Mouse (Mus musculus) adrenal gland, postnatal 10 days (tissue): ENCODE data around the gene Arhgap27. TPM values are rescaled to one million over a fixed set of nuclear protein-coding genes. Genes with fewer than 3 reads are reported as not detected.

Experiments
- DNase-seq: peaks from one replicate; pipeline ENCODE4 v3.0.0; 2021; ENCODE audit warnings: mixed read lengths
- total RNA-seq, 2 experiments: library from RNA; stranded (reverse); gene quantifications; 2 replicates each; pipeline ENCODE4 v1.2.3; 2021

Arhgap27 gene
- total RNA-seq, 2 experiments from 2014 or later, result 23.1 to 24.5 TPM

GRCm38 (mm10) chr11:103381505-103381904 lies 18.0 kb upstream of the Arhgap27 start:
- no peak for DNase-seq

GRCm38 (mm10) chr11:103380460-103380859 lies 17.0 kb upstream of the Arhgap27 start:
- DNase-seq, result no peak

GRCm38 (mm10) chr11:103378341-103378740 lies 14.8 kb upstream of the Arhgap27 start:
- DNase-seq, result no peak

- no peak for DNase-seq
Measured at GRCm38 (mm10) chr11:103375772-103376171, 12.3 kb upstream of the Arhgap27 start.

GRCm38 (mm10) chr11:103375258-103375657 lies 11.8 kb upstream of the Arhgap27 start:
- no peak for DNase-seq

- DNase-seq, result no peak
Measured at GRCm38 (mm10) chr11:103373922-103374321, 10.4 kb upstream of the Arhgap27 start.

- no peak for DNase-seq
Measured at GRCm38 (mm10) chr11:103372561-103372960, 9.1 kb upstream of the Arhgap27 start.

GRCm38 (mm10) chr11:103372068-103372467 lies 8.6 kb upstream of the Arhgap27 start:
- DNase-seq, result peak; percentile 59

GRCm38 (mm10) chr11:103371222-103371539 lies 7.7 kb upstream of the Arhgap27 start:
- DNase-seq, result peak; percentile 42

- no peak for DNase-seq
Measured at GRCm38 (mm10) chr11:103370397-103371221, 7.1 kb upstream of the Arhgap27 start.

GRCm38 (mm10) chr11:103365530-103365929 lies 2.0 kb upstream of the Arhgap27 start:
- DNase-seq, result no peak

- no peak for DNase-seq
Measured at GRCm38 (mm10) chr11:103365022-103365421, 1.5 kb upstream of the Arhgap27 start.

- no peak for DNase-seq
Measured at GRCm38 (mm10) chr11:103364335-103364734, 843 bp upstream of the Arhgap27 start.

GRCm38 (mm10) chr11:103362521-103363181 lies 841 bp downstream of the Arhgap27 start:
- DNase-seq, result no peak

- no peak for DNase-seq
Measured at GRCm38 (mm10) chr11:103362054-103362432, 1.4 kb downstream of the Arhgap27 start.

GRCm38 (mm10) chr11:103361396-103362053 lies 2.0 kb downstream of the Arhgap27 start:
- DNase-seq, result no peak

- no peak for DNase-seq
Measured at GRCm38 (mm10) chr11:103360661-103361081, 2.8 kb downstream of the Arhgap27 start.

- DNase-seq, result peak; percentile 93
Measured at GRCm38 (mm10) chr11:103359841-103360641, 3.5 kb downstream of the Arhgap27 start.

- DNase-seq, result peak; percentile 82
Measured at GRCm38 (mm10) chr11:103359122-103359521, 4.4 kb downstream of the Arhgap27 start.

- DNase-seq, result no peak
Measured at GRCm38 (mm10) chr11:103358316-103358715, 5.2 kb downstream of the Arhgap27 start.

GRCm38 (mm10) chr11:103357710-103358109 lies 5.8 kb downstream of the Arhgap27 start:
- DNase-seq, result no peak

GRCm38 (mm10) chr11:103356938-103357670 lies 6.4 kb downstream of the Arhgap27 start:
- DNase-seq, result no peak
